Mouse (Mus musculus) limb, embryonic 12.5 days (tissue): Measurements from ENCODE around the gene Tfdp2. TPM values are rescaled to one million over a fixed set of nuclear protein-coding genes. Genes with fewer than 3 reads are reported as not detected.

ENCODE experiments used
- ATAC-seq: fragments of 200-750 bp; cut with Nextera tagmentation; 2 replicates; pipeline ENCODE4 v1.8.0; 2017; ENCODE audit warnings: low read depth, moderate TSS enrichment; ENCODE audit not compliant: insufficient number of reproducible peaks, insufficient read depth, low FRiP score, low TSS enrichment
- H3K27ac ChIP-seq: fragments of 300-500 bp; sonication (generic); 2 replicates; pipeline ENCODE4 v1.5.1; 2016; ENCODE audit warnings: mild to moderate bottlenecking, moderate library complexity
- H3K27me3 ChIP-seq: fragments of 300-500 bp; sonication (generic); 2 replicates; pipeline ENCODE4 v1.6.1; 2016; ENCODE audit warnings: mild to moderate bottlenecking, moderate library complexity
- H3K36me3 ChIP-seq: fragments of 300-500 bp; sonication (generic); 2 replicates; pipeline ENCODE4 v1.6.1; 2016; ENCODE audit warnings: mild to moderate bottlenecking, moderate library complexity
- H3K4me1 ChIP-seq: fragments of 300-500 bp; sonication (generic); replicated peaks from 2 replicates; pipeline ENCODE4 v1.6.1; 2016
- H3K4me2 ChIP-seq: fragments of 300-500 bp; sonication (generic); 2 replicates; pipeline ENCODE4 v1.6.1; 2016; ENCODE audit warnings: mild to moderate bottlenecking, moderate library complexity
- H3K4me3 ChIP-seq: fragments of 300-500 bp; sonication (generic); replicated peaks from 2 replicates; pipeline ENCODE4 v1.5.1; 2016; ENCODE audit warnings: mild to moderate bottlenecking
- H3K9ac ChIP-seq: fragments of 300-500 bp; sonication (generic); replicated peaks from 2 replicates; pipeline ENCODE4 v1.6.1; 2016; ENCODE audit warnings: mild to moderate bottlenecking, moderate library complexity
- H3K9me3 ChIP-seq: fragments of 300-500 bp; sonication (generic); 2 replicates; pipeline ENCODE4 v1.6.1; 2016; ENCODE audit warnings: mild to moderate bottlenecking, moderate library complexity
- WGBS: fragments of 180-500 bp; shearing (Covaris S2); methylation state at CpG from one replicate; pipeline ENCODE4 v1.1.7; 2016; 5-methylcytosine and 5-hydroxymethylcytosine counted together
- polyA plus RNA-seq: library from polyadenylated mRNA; unstranded; fragments of >200 nt; fragmentation: Nextera tagmentation; extraction: Ambion mirVana; gene quantifications from 2 replicates; pipeline ENCODE4 v1.2.1, GENCODE M21; 2016

Tfdp2 gene
- polyA plus RNA-seq, 1 experiment from 2014 or later, result 60.7 TPM

DNA sequence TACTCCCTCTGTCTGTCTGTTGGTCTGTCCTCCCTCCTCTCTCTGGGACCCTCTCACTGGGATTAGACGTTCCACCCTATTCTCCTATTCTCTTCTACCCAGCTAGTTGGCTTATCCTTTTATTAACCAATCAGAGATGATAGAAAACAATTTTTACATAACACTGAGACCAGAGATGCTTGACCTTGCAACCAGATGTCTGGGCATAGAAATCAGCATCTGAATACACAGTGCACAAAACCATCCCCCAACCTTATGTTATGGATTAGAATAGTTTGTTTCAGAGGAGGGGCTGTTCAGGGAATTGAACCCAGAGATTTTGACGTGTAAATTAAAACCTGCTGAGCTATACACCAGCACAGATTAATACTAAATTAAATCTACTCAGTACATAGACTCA is 34.2 kb downstream of the Tfdp2 start:
- 57% methylated on average over 2 of the region's 2 CpGs for WGBS

DNA sequence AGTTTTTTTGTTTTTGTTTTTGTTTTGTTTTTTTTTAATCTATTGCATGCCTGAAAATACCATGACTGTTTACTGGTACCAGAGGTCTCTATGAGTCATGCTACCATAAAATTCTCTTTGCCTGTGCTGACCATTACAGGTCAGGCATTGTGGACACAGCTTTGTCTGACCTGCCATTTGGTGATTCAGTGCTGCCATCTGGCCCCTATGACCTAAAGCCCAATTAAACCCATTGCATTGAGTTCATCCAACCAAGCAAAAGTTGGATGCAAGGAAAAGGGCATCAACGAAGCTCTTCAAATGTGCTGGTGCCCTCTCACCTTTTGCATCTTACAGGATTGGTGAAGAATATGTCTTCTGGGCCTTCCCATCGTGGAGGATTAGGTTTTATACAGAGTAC is 39.4 kb downstream of the Tfdp2 start:
- Histone ChIP-seq H3K9ac (no peak overlapping the region), H3K9me3 (no peaks in the 10 kb centered on the region), H3K4me2 (no peak overlapping the region), H3K27me3 (no peaks in the 10 kb centered on the region), H3K4me3 (no peak overlapping the region), H3K4me1 (peaks cover 4% of the 10 kb centered on the region; the same call in 1 of the 2 replicates), H3K36me3 (no peaks in the 10 kb centered on the region), H3K27ac (no peak overlapping the region)
- WGBS, result 58% methylated on average over 2 of the region's 2 CpGs
- ATAC-seq, result no peak

More for the DNA sequence above, 34.2 kb downstream of the Tfdp2 start:
- Histone ChIP-seq H3K27ac (no peak overlapping the region), H3K9ac (no peak overlapping the region), H3K4me2 (no peak overlapping the region), H3K36me3 (no peaks in the 10 kb centered on the region), H3K4me3 (no peak overlapping the region), H3K9me3 (no peaks in the 10 kb centered on the region), H3K4me1 (no peaks in the 10 kb centered on the region), H3K27me3 (no peaks in the 10 kb centered on the region)
- ATAC-seq, result no peak

DNA sequence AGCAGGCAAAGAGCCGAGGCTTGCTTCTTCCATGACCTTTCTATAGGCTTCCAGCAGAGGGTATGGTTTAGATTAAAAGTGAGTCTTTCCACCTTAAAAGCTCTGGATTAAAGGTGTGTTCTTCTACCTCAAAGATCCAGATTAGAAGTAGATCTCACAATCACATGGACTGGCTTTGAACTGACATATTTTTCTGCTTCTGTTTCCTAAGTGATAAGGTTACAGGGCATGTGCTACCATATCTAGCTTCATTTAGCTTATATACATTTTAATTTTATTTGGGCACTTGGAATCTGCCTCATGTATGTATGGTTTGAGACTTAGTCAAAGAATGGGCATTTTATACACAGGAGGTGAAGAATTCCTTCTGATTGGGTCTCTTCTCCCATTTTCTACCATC is 41.3 kb downstream of the Tfdp2 start:
- Histone ChIP-seq H3K36me3 (peaks cover 2% of the 10 kb centered on the region; the same call in 1 of the 2 replicates), H3K27ac (no peak overlapping the region), H3K9me3 (no peaks in the 10 kb centered on the region), H3K4me3 (no peak overlapping the region), H3K4me1 (peaks cover 4% of the 10 kb centered on the region; the same call in 1 of the 2 replicates), H3K27me3 (no peaks in the 10 kb centered on the region), H3K4me2 (no peak overlapping the region), H3K9ac (no peak overlapping the region)
- 42% methylated on average over 1 of the region's 1 CpGs for WGBS
- no peak for ATAC-seq

DNA sequence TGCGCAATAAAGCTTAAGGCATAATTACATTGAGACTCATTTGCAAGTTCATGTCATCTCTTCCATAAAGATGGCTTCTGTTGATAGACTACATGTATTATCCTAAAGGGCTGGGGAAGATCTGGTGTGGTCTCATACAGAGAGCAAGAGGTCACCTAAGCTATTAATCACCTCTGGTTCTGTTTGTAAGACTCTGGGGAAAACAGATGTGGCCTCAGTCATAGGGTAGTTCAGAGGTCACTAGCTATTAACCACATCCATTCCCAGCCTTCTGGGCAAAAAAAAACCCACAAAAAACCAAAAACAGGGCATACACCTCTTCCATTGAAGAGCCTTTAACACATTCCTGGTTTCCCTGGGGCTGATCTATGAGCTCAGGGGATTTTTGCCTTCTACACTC is 42.2 kb downstream of the Tfdp2 start:
- WGBS, result 57% methylated on average over 1 of the region's 1 CpGs
- H3K9ac ChIP-seq, result no peak overlapping the region
- no peaks in the 10 kb centered on the region for H3K27me3 ChIP-seq

DNA sequence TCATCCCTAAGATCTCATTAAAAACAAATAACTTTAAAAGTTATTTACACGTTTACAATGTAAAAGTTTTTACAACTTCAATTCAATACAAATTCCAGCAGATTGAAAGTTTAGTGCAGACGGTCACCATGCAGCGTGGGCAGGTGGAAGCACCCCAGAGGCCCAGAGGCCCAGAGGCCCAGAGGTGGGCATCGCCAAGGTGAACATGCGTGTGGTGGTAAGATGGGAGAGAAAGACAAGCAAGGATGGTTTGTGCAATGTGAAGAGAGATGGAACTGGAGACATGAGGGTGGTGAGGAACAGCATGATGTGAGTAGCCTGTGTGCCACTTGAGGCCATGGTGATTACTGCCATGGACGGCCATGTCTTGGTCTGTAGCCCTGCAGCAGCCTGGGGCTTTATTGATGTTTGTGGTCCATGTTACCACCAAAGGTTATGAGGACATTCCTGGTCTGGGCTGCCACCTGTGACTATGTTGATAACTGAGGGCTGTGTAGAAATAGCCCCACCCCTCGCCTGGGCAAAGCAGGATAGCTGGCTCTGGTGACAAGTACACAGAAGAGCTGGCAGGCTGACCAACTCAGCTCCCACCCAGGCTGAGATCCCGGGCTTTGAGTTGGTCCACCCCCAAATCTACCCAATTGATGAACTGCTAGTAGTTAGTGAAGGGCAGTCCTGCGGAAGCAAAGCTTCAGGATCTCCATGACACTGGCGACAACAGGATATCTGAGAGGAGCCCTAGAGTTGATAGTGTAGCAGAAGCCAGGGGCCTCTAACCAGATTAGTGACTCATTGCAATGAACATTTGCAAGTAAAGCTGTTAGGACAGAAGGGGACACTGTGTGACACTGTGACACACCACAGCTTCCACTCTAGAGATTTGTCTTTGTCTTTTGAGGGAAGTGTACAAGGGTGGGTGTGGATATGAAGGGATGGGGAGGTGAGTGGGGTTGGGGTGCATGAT is 45.3 kb downstream of the Tfdp2 start:
- H3K4me2 ChIP-seq, result no peak overlapping the region
- WGBS, result 86% methylated on average over 10 of the region's 10 CpGs
- no peaks in the 10 kb centered on the region for H3K27me3 ChIP-seq
- no peak overlapping the region for H3K9ac ChIP-seq
- no peaks in the 10 kb centered on the region for H3K9me3 ChIP-seq
- H3K27ac ChIP-seq, result no peak overlapping the region
- no peak overlapping the region for H3K4me3 ChIP-seq
- H3K4me1 ChIP-seq, result peaks cover 4% of the 10 kb centered on the region; the same call in 1 of the 2 replicates
- ATAC-seq, result no peak
- peaks cover 9% of the 10 kb centered on the region; the same call in 1 of the 2 replicates for H3K36me3 ChIP-seq

More for the DNA sequence above, 42.2 kb downstream of the Tfdp2 start:
- H3K27ac ChIP-seq, result no peak overlapping the region
- no peak overlapping the region for H3K4me2 ChIP-seq
- ATAC-seq, result no peak
- H3K4me3 ChIP-seq, result no peak overlapping the region
- peaks cover 4% of the 10 kb centered on the region; the same call in 1 of the 2 replicates for H3K4me1 ChIP-seq
- H3K36me3 ChIP-seq, result peaks cover 9% of the 10 kb centered on the region; the same call in 1 of the 2 replicates
- no peaks in the 10 kb centered on the region for H3K9me3 ChIP-seq

DNA sequence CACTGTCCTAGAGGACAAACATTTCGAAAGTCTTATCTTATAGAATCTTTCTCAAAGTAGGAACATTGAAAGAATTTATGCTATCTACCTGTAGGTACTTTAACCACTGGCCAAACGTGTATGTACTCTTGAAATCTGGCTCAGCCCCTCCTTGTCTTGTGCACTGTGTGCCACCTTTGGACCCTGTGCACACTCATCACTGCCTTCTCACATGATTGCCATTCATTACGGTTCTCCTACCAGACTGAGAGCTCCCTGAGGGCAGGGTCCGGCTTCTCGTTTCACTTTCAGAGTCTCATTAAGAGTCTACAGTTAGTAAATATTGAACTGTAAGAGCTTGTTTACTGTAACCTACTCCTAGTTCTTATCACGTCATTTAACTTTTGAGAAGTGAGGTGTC is 47.8 kb downstream of the Tfdp2 start:
- 72% methylated on average over 6 of the region's 6 CpGs for WGBS

DNA sequence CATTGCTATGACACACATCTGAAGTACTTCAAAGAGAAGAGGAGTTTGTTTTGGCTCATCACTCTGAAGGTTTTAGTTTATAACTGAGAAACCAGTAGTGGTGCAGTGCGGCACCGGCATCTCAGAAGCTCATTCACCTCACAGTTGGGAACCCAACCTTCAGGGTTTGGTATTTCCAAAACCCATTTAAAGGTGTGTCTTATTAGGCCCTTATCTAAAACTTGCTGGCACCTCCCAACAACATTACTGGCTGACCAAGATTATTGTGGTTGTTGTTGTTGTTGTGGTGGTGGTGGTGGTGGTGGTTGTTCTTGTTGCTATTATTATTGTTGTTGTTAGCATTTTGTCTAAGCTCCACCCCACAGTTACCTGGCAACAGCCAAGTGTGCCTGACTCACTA is 58.7 kb downstream of the Tfdp2 start:
- H3K9ac ChIP-seq, result no peak overlapping the region
- H3K27ac ChIP-seq, result no peak overlapping the region
- no peak for ATAC-seq
- no peak overlapping the region for H3K4me2 ChIP-seq
- H3K27me3 ChIP-seq, result no peaks in the 10 kb centered on the region
- 92% methylated on average over 2 of the region's 2 CpGs for WGBS
- H3K9me3 ChIP-seq, result no peaks in the 10 kb centered on the region
- no peaks in the 10 kb centered on the region for H3K36me3 ChIP-seq
- no peak overlapping the region for H3K4me3 ChIP-seq
- H3K4me1 ChIP-seq, result 0 out of 2 replicates have a peak, but pooled peaks cover 3% of the 10 kb centered on the region

More for the DNA sequence above, 47.8 kb downstream of the Tfdp2 start:
- no peak overlapping the region for H3K4me3 ChIP-seq
- H3K9ac ChIP-seq, result no peak overlapping the region
- H3K27me3 ChIP-seq, result no peaks in the 10 kb centered on the region
- no peaks in the 10 kb centered on the region; the same call in 1 of the 2 replicates for H3K4me1 ChIP-seq
- H3K4me2 ChIP-seq, result no peak overlapping the region
- no peaks in the 10 kb centered on the region for H3K9me3 ChIP-seq
- H3K36me3 ChIP-seq, result peaks cover 9% of the 10 kb centered on the region; the same call in 1 of the 2 replicates
- H3K27ac ChIP-seq, result no peak overlapping the region
- ATAC-seq, result no peak

DNA sequence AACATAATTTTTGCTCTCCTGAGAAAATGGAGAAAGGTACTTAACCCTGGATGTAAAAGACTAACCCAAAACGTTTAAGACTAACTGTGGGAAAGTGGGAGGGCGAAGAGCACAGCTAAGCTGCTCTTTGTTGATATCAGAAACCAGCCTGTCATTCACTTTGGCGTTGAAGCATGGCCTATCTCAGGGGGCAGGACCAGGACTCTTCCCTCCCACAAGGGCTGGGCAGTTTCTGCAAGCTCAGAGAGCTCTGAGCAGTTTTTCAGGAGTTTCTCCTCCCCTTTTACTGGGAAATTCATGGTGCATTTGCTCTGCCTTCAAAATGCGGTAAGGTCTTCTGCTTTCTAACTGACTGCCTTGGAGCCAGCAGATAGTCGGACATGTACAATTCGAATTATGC is 62.4 kb downstream of the Tfdp2 start:
- H3K9me3 ChIP-seq, result no peaks in the 10 kb centered on the region
- ATAC-seq, result no peak
- H3K36me3 ChIP-seq, result no peaks in the 10 kb centered on the region
- H3K4me2 ChIP-seq, result peak overlapping the region; percentile 64
- H3K27me3 ChIP-seq, result no peaks in the 10 kb centered on the region
- H3K27ac ChIP-seq, result peak overlapping the region; percentile 47
- H3K4me1 ChIP-seq, result peaks cover 10% of the 10 kb centered on the region
- no peak overlapping the region for H3K9ac ChIP-seq
- peak overlapping the region; percentile 50; the same call in 1 of the 2 replicates for H3K4me3 ChIP-seq
- WGBS, result 21% methylated on average over 6 of the region's 6 CpGs

DNA sequence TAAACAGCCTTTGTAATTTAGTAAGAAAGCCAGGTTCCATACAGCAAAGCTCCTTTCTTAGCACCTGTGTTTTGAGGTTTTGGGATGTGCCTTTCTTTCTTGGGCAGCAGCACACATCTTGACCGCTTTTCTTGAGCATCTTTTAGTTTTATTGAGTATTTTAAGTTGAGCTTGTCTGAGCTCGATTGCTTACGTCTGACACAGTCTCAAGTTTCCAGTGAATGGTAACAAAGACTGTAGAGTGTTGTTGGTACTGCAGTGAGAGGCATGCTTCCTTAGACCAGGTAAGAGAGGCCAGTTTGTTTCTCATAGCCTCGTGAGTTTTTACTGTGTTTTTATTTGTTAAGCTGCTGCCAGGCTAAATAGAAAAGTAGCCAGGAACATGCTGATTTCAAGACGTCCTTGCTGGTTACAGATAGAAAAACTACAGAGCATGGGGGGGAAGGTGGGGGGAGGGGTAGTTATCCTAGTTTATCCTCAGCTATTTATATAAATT is 63.0 kb downstream of the Tfdp2 start:
- peak overlapping the region; percentile 48; the same call in 1 of the 2 replicates for H3K9ac ChIP-seq
- no peaks in the 10 kb centered on the region for H3K36me3 ChIP-seq
- peak; percentile 79; the same call in 1 of the 2 replicates for ATAC-seq
- no peaks in the 10 kb centered on the region for H3K9me3 ChIP-seq
- H3K4me2 ChIP-seq, result peak overlapping the region; percentile 64
- peak overlapping the region; percentile 64; the same call in 1 of the 2 replicates for H3K27ac ChIP-seq
- 2% methylated on average over 5 of the region's 5 CpGs for WGBS
- peak overlapping the region; percentile 50 for H3K4me3 ChIP-seq
- no peaks in the 10 kb centered on the region for H3K27me3 ChIP-seq
- H3K4me1 ChIP-seq, result peaks cover 10% of the 10 kb centered on the region

DNA sequence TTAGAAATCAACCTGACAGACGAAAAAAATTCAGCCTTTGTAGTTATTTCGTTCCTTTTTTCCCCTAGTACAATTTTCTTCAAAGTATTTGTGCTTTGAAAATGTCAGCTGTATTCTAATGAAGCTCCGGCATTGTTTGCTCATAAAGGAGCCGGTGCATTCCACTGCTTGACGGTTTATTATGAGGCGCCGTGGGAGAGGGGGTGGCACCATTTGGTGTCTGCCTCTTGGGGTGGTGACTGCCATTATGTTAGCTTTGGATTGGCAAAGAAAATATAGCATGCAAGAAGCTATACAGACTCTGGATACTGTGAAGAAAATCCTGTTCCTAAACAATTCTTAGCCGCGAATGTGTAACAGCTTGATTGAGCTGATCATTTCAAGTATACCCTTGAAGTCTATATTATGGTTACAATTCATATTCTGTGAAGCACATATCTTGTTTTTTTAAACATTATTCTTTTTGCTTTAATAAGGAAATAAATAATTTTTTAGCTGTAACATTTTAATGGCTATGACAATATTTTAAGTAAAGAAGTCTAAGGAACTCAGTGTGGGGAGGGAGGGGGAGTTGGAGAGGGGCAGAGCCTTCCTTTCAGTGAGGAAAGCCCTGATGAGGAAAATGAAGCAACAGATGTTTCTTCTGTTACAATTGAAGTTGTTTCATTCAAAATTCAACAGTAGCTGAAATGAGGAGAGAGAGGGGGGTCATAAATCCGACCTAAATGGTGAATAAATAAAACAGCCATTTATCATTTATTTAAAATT is 63.9 kb downstream of the Tfdp2 start:
- no peaks in the 10 kb centered on the region for H3K9me3 ChIP-seq
- peak overlapping the region; percentile 47 for H3K4me3 ChIP-seq
- whole genome bisulfite sequencing, result 4% methylated on average over 10 of the region's 10 CpGs
- H3K27me3 ChIP-seq, result no peaks in the 10 kb centered on the region
- H3K36me3 ChIP-seq, result no peaks in the 10 kb centered on the region; the same call in 1 of the 2 replicates
- peak overlapping the region; percentile 64 for H3K4me2 ChIP-seq
- no peak for ATAC-seq
- H3K4me1 ChIP-seq, result peaks cover 10% of the 10 kb centered on the region
- H3K27ac ChIP-seq, result peak overlapping the region; percentile 56; the same call in 1 of the 2 replicates
- peak overlapping the region; percentile 53 for H3K9ac ChIP-seq

DNA sequence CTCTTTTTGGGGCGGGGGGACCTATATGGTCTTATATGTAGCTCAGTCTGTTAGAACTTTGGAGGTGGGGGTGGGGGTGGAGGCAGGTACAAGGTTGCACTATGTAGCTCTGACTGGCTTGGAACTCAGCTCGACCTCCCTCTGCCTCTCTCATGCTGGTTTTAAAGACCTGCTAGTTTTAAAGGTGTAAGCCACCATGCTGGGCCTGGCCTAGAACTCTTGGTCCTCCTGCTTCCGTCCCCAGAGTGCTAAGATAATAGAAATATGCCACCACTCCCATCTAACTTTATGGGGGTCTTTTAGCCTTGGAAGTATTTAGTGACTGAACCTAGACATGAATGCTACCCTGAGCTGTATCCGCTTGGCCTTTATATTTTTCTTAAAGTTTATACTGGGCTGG is 65.0 kb downstream of the Tfdp2 start:
- H3K27ac ChIP-seq, result no peak overlapping the region
- no peaks in the 10 kb centered on the region; the same call in 1 of the 2 replicates for H3K36me3 ChIP-seq
- no peak overlapping the region for H3K4me2 ChIP-seq
- H3K27me3 ChIP-seq, result no peaks in the 10 kb centered on the region
- no peaks in the 10 kb centered on the region for H3K9me3 ChIP-seq
- ATAC-seq, result no peak
- WGBS, result 67% methylated on average over 4 of the region's 4 CpGs
- H3K4me1 ChIP-seq, result peaks cover 10% of the 10 kb centered on the region
- no peak overlapping the region for H3K9ac ChIP-seq
- no peak overlapping the region for H3K4me3 ChIP-seq
